Mouse (Mus musculus): Measurements from ENCODE around the gene Olfr1432. TPM values are rescaled to one million over a fixed set of nuclear protein-coding genes. Genes with fewer than 3 reads are reported as not detected.
"Not testable (repeated sequence)": the region's sequence is repeated elsewhere in the genome, so short reads cannot be mapped to it uniquely, and the experiment has no call there.

Olfr1432 gene
- total RNA-seq (2021): not detected
- long read RNA-seq, experiment 1: 0 reads
- long read RNA-seq, experiment 2: 0 reads

DNA sequence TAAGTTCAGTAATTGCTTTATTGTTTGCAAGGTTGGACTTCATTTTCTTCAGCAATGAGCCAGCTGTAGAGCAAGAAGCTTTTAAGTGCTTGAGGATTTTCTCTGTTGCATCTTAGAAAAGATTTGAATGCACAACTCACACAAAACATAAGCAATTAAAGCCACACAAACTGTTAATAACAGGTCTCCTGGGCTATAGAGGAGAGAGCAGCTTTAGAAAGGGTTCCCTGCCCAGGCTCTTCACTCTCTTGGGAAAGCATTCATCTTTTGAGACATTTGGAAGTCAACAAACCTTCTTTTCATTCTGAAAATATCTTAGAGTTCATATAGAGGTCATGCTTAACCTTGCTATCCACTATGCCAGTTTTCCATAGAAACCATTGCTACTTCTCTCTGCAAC is at the start of gene Olfr1432:
Gene Olfr1432 (minus strand): TSS at position 101 of the 400 bp plus-strand sequence.
- intact Hi-C loops (cut with DNase I); DNase-seq: not testable (repeated sequence)

DNA sequence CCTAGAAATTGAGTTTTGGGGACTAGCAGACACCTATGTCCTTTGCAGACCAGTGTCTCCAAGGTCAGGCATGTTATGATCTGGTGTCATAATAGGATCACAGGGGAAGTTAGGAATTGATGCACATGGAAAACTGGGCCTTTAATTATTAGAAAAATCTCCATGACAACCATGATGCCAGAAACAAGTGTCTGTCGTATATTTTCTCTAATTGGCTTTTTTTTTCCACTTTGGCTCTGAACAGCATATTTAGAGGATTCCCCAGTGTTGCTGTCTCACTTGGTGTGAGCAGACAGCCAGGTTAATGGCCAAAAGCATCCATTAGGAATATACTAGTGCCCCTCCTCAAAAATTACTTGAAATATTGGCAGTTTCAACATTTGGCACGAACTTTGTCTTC is 47.2 kb upstream of the Olfr1432 start, which contains the start of gene Olfr1434:
Gene Olfr1434 (plus strand): TSS at position 301 of the 400 bp plus-strand sequence.
- no peak for DNase-seq
- intact Hi-C loops (cut with DNase I): no loop called here

DNA sequence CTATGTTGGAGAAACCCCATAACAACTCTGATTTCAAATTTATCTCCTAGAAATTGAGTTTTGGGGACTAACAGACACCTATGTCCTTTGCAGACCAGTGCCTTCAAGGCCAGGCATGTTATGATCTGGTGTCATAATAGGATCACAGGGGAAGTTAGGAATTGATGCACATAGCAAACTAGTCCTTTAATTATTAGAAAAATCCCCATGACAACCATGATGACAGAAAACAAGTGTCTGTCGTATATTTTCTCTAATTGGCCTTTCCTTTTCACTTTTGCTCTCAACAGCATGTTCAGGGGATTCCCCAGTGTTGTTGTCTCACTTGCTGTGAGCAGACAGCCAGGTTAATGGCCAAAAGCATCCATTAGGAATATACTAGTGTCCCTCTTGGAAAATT is 28.3 kb upstream of the Olfr1432 start, which contains the start of gene Olfr235:
Gene Olfr235 (plus strand): TSS at position 301 of the 400 bp plus-strand sequence.
- DNase-seq: no peak

DNA sequence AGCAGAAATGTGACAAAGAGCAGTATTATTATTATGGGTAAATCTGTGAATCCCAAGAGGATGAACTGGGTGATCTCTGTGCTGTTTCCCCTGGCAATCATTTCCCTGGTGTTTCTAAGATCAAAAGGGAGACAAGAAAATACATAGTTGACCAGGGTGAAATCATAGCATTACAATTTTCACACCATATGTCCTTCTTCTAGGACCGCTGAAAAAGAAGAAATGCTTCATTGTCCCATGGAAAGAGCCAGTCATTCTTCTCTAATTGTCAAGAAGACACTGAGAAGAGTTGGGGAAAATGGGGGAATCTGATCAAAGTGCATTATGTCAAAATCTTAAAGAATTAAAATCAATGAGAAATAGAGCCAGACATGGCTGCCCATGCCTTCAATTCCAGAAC is 9.2 kb upstream of the Olfr1432 start, which contains the start of gene Olfr262:
Gene Olfr262 (minus strand): TSS at position 101 of the 400 bp plus-strand sequence.
- DNase-seq: no peak
- intact Hi-C loops (cut with DNase I): no loop called here

More for the DNA sequence above, 28.3 kb upstream of the Olfr1432 start, which contains the start of gene Olfr235:
- intact Hi-C loops (cut with DNase I): no loop called here

DNA sequence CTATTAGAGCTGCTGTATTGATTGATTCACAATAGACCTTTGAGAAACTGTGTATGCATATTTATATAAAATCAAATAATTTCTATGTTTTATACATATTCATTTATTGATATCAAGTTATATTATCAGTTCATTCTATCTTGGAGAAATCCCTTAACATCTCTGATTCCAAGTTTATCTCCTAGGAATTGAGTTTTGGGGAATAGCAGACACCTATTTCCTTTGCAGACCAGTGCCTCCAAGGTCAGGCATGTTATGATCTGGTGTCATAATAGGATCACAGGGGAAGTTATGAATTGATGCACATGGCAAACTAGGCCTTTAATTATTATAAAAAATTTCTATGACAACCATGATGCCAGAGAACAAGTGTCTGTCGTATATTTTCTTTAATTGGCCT is 32.1 kb downstream of the Olfr1432 start, which contains the start of gene Olfr1431:
Gene Olfr1431 (plus strand): TSS at position 301 of the 400 bp plus-strand sequence.
- intact Hi-C loops (cut with DNase I): no loop called here
- no peak for DNase-seq

DNA sequence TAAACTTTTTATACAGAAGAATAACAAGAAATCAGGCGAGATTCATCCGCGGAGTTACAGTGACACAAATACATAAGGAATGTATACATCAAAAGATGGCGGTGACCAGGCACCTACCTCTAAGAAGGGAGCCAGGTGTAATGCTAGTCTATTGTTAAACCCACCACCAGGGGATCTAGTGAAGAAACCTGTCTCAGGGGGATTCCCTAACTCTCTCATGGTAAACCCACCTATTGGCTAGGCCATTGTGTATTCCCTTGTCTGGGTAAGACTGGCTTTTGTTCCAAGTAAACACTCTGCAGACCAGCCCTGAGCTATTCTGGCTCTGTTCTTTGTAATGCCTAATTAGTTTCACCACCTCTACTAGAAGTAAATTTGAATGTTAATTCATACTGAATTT is 33.3 kb downstream of the Olfr1432 start:
- DNase-seq; intact Hi-C loops (cut with DNase I): not testable (repeated sequence)

Other genes with a start within 250 kb of the Olfr1432 start
- not detected for gene Olfr1423, start 191.3 kb downstream of the Olfr1432 start, total RNA-seq (2021)
- not detected for gene Olfr1424, start 169.9 kb downstream of the Olfr1432 start, total RNA-seq (2021)
- not detected for gene Olfr1425, start 154.9 kb downstream of the Olfr1432 start, total RNA-seq (2021)
- gene Olfr1426, start 140.6 kb downstream of the Olfr1432 start, total RNA-seq (2021): not detected
- gene Olfr1427, start 129.3 kb downstream of the Olfr1432 start, total RNA-seq (2021): not detected
- gene Olfr1428, start 116.7 kb downstream of the Olfr1432 start, total RNA-seq (2021): not detected
- not detected for gene Olfr76, start 109.4 kb downstream of the Olfr1432 start, total RNA-seq (2021)
- gene Olfr1555-ps1, start 62.5 kb downstream of the Olfr1432 start, total RNA-seq (2021): not detected
- gene Olfr1431, start 32.0 kb downstream of the Olfr1432 start, total RNA-seq (2021): not detected
- gene Olfr262, start 9.1 kb upstream of the Olfr1432 start, total RNA-seq (2021): not detected
- gene Olfr235, start 28.4 kb upstream of the Olfr1432 start, total RNA-seq (2021): not detected
- not detected for gene Olfr1434, start 47.3 kb upstream of the Olfr1432 start, total RNA-seq (2021)
- not detected for gene Olfr1436, start 66.5 kb upstream of the Olfr1432 start, total RNA-seq (2021)
- not detected for gene Olfr1437, start 92.5 kb upstream of the Olfr1432 start, total RNA-seq (2021)
- gene Olfr1438-ps1, start 103.3 kb upstream of the Olfr1432 start, total RNA-seq (2021): not detected
- not detected for gene Olfr1440, start 154.7 kb upstream of the Olfr1432 start, total RNA-seq (2021)
- not detected for gene Olfr1441, start 184.8 kb upstream of the Olfr1432 start, total RNA-seq (2021)
- gene Pfpl, start 195.3 kb upstream of the Olfr1432 start, total RNA-seq (2021): not detected
- gene Mpeg1, start 228.2 kb upstream of the Olfr1432 start, total RNA-seq (2021): 1 to 10 TPM; 1.1 to 2.7 TPM

All from gastrocnemius, postnatal 36 days (tissue).